ENCODE assay signal across 11 mouse cellular contexts in the genomic region with DNA sequence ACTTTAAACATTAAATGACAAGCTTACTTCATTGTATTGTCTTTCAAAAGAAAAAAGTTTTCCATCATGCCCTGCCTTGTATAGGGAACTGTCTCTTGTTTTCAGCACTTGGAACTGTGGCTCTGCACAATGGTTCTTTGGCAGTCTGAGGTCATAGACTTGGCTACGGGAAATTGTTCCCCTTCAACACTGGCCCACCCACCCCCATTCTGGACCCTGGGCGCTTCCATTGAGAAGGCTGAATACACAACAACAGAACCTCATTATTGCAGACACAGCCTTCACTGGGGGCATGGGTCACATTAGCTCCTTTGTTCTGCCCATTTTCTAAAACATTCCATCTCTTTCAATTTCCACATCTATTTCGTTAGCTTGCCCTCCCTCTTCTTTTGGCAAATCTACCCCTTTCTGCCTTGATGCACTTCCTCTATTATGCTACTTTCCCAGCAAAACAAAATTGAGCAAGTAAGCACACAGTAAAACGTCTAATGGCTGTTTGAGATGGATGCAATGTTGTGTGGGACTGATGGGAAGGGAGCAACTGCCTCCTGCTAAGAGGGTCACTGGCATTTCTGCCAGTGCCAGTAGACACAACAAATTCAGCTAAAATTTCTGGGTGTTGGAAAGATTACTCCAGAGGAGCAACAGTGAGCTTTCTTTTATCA.
DNase-seq lines count a peak whose midpoint lies in the region; ATAC-seq lines count a peak whose summit lies in the region.
"Had no signal": no experiment of that assay in that cellular context is flagged by ENCODE, and none has a peak within 500 bp of the region (broad histone marks: within the 10 kb centered on the region; RNA-seq: fewer than 3 reads in every experiment).

No protein-coding gene starts in this region.

- no peaks in the 10 kb centered on the region for H3K9me3 ChIP-seq in hindbrain, embryonic 11.5 days (ENCODE audit: control insufficient read depth, low read length)
- H3K9me3 ChIP-seq in midbrain, embryonic 13.5 days, result no peaks in the 10 kb centered on the region
- H3K9me3 ChIP-seq: embryonic facial prominence, embryonic 13.5 days had no signal

- H3K4me1 ChIP-seq in hindbrain, embryonic 11.5 days (replicated peaks; ENCODE audit: control insufficient read depth, insufficient read depth, low read length), result no peaks in the 10 kb centered on the region
- peaks cover 14% of the 10 kb centered on the region; the same call in 1 of the 2 replicates for H3K4me1 ChIP-seq in midbrain, embryonic 13.5 days (replicated peaks)

- H3K9ac ChIP-seq in hindbrain, embryonic 11.5 days (ENCODE audit: low read depth, low read length), result no peak overlapping the region
- no peak overlapping the region for H3K9ac ChIP-seq in midbrain, embryonic 13.5 days (replicated peaks)
- H3K9ac ChIP-seq: embryonic facial prominence, embryonic 13.5 days had no signal

- peak overlapping the region; percentile 43; the same call in 1 of the 2 replicates for H3K27ac ChIP-seq in hindbrain, embryonic 11.5 days (ENCODE audit: low read depth, low read length)
- H3K27ac ChIP-seq in midbrain, embryonic 13.5 days, result no peak overlapping the region
- H3K27ac ChIP-seq: embryonic facial prominence, embryonic 13.5 days; macrophage had no signal

- ATAC-seq in hindbrain, embryonic 11.5 days (ENCODE audit: low FRiP score), result peak; percentile 93
- ATAC-seq in midbrain, embryonic 13.5 days, result peak; percentile 87

- 17% methylated on average over 4 of the region's 4 CpGs for WGBS in hindbrain, embryonic 11.5 days
- 13% methylated on average over 4 of the region's 4 CpGs for WGBS in midbrain, embryonic 13.5 days

- no peak overlapping the region for H3K4me2 ChIP-seq in hindbrain, embryonic 11.5 days (replicated peaks; ENCODE audit: low read depth, low read length)
- H3K4me2 ChIP-seq in midbrain, embryonic 13.5 days (replicated peaks), result no peak overlapping the region
- H3K4me2 ChIP-seq: embryonic facial prominence, embryonic 13.5 days had no signal

- no peaks in the 10 kb centered on the region for H3K36me3 ChIP-seq in hindbrain, embryonic 11.5 days (ENCODE audit: control insufficient read depth, insufficient read depth, low read length)
- no peaks in the 10 kb centered on the region for H3K36me3 ChIP-seq in midbrain, embryonic 13.5 days
- H3K36me3 ChIP-seq: embryonic facial prominence, embryonic 13.5 days had no signal

- peak; percentile 97 for DNase-seq in Muller cell, postnatal 12 days (ENCODE audit: inconsistent ontology term)
- DNase-seq in embryo, embryonic 10 days (ENCODE audit: low spot score), result peak; percentile 64
- peak; percentile 69 for DNase-seq in hindbrain, embryonic 11.5 days (ENCODE audit: low spot score)
- DNase-seq in adrenal gland, adult 8-10 months, result no peak
- DNase-seq in natural killer cell, adult 2 months (ENCODE audit: low spot score in 2 of 2), result no peak
- no peak for DNase-seq in lung, adult 18-20 months
- no peak for DNase-seq in adrenal gland, postnatal 25 days
- DNase-seq: adrenal gland, adult 2 months had no signal

- H3K4me3 ChIP-seq in hindbrain, embryonic 11.5 days (ENCODE audit: low read depth, low read length), result no peak overlapping the region
- no peak overlapping the region for H3K4me3 ChIP-seq in midbrain, embryonic 13.5 days (replicated peaks)
- H3K4me3 ChIP-seq: embryonic facial prominence, embryonic 13.5 days had no signal

- H3K27me3 ChIP-seq in hindbrain, embryonic 11.5 days (ENCODE audit: control insufficient read depth, insufficient read depth, low read length), result no peaks in the 10 kb centered on the region
- no peaks in the 10 kb centered on the region for H3K27me3 ChIP-seq in midbrain, embryonic 13.5 days
- H3K27me3 ChIP-seq: embryonic facial prominence, embryonic 13.5 days had no signal

Comparison
In these comparisons a context has a peak if more than half of its experiments do, and no peak if none do; other contexts are left out.
1. DNase-seq: peak in Muller cell, postnatal 12 days (single experiment), embryo, embryonic 10 days (single experiment) and hindbrain, embryonic 11.5 days (single experiment); none in adrenal gland, adult 8-10 months (single experiment), natural killer cell, adult 2 months (0 of 2), lung, adult 18-20 months (0 of 2) and adrenal gland, postnatal 25 days (single experiment).